Mouse (Mus musculus) ES-Bruce4 (cell line): ENCODE measurements around the gene Rnf135.

ENCODE experiments used
- EP300 ChIP-seq: IDR thresholded peaks from 2 replicates; pipeline ENCODE4 v1.6.1; 2011; ENCODE audit warnings: low read depth, low read length; ENCODE audit not compliant: insufficient read depth
- POLR2A ChIP-seq: IDR thresholded peaks from one replicate; pipeline ENCODE4 v1.8.1; 2011; ENCODE audit warnings: low read length; ENCODE audit not compliant: insufficient read depth

GRCm38 (mm10) chr11:80190280-80190679 is 6.6 kb downstream of the Rnf135 start:
- TF ChIP-seq EP300 (no peak), POLR2A (no peak)
